Mouse (Mus musculus) thymus, adult 2 months (tissue): ENCODE measurements around the gene Gramd4.

ENCODE experiments used
- CTCF ChIP-seq: fragments of 200-500 bp; IDR thresholded peaks from 2 replicates; pipeline ENCODE4 v1.5.1; 2012; ENCODE audit warnings: mild to moderate bottlenecking, control low read depth, low read length, moderate library complexity, borderline replicate concordance; ENCODE audit not compliant: control insufficient read depth, poor library complexity, insufficient read depth; ENCODE audit errors: extremely low read depth
- POLR2A ChIP-seq: fragments of 200-500 bp; IDR thresholded peaks from 2 replicates; pipeline ENCODE4 v1.6.1; 2012; ENCODE audit warnings: mild to moderate bottlenecking, low read length, control low read depth, moderate library complexity; ENCODE audit not compliant: control insufficient read depth, poor library complexity, insufficient read depth; ENCODE audit errors: extremely low read depth

- TF ChIP-seq POLR2A, result no peak
- TF ChIP-seq CTCF, result no peak
These were observed 93.1 kb downstream of the Gramd4 start for GRCm38 (mm10) chr15:86150593-86150992.
